Mouse (Mus musculus) embryonic fibroblast, embryonic 13.5 days (primary cell): Measurements from ENCODE around the gene Ntm.

ENCODE experiments used
- CTCF ChIP-seq: IDR thresholded peaks from 2 replicates; pipeline ENCODE4 v1.5.1; 2011; ENCODE audit warnings: mild to moderate bottlenecking, control low read depth, low read length, moderate library complexity, borderline replicate concordance; ENCODE audit not compliant: insufficient read depth
- POLR2A ChIP-seq: IDR thresholded peaks from 2 replicates; pipeline ENCODE4 v1.6.1; 2011; ENCODE audit warnings: low read depth, mild to moderate bottlenecking, control low read depth, low read length, moderate library complexity

- TF ChIP-seq POLR2A (no peak), CTCF (no peak)
Observed at GRCm38 (mm10) chr9:29568571-29568970, 394.4 kb downstream of the Ntm start.
